Mouse (Mus musculus): Measurements from ENCODE around the gene Pkn1. TPM values are rescaled to one million over a fixed set of nuclear protein-coding genes. Genes with fewer than 3 reads are reported as not detected.

Gene Pkn1
- total RNA-seq, 2 experiments from 2014 or later = 60.9 to 65.6 TPM

- no peak overlapping the region for H3K4me3 ChIP-seq
- no peak for TF ChIP-seq CTCF (IDR thresholded peaks at IDR 0.05)
- peak overlapping the region; percentile 76 for H3K27ac ChIP-seq
- intact Hi-C loops (cut with DNase I) = loop anchor here (2.0 kb wide), 1 partner anchor 24 kb away; the partner anchor contains the start of gene Pkn1
- no peak for DNase-seq (ENCODE audit: extremely low spot score in 1 of 2, low spot score in 2 of 2)
These were observed 24.5 kb downstream of the Pkn1 start for GRCm38 (mm10) chr8:83674497-83674896.

GRCm38 (mm10) chr8:83672936-83673335 is 26.0 kb downstream of the Pkn1 start:
- DNase-seq (ENCODE audit: extremely low spot score in 1 of 2, low spot score in 2 of 2) = no peak
- TF ChIP-seq CTCF (IDR thresholded peaks at IDR 0.05) = no peak
- Histone ChIP-seq H3K4me3 (no peak overlapping the region), H3K27ac (no peak overlapping the region; the same call in 1 of the 2 replicates)
- intact Hi-C loops (cut with DNase I) = no loop called here

- DNase-seq (ENCODE audit: extremely low spot score in 1 of 2, low spot score in 2 of 2) = no peak
- Histone ChIP-seq H3K27ac (no peak overlapping the region), H3K4me3 (no peak overlapping the region)
- intact Hi-C loops (cut with DNase I) = no loop called here
- TF ChIP-seq CTCF (IDR thresholded peaks at IDR 0.05) = no peak
These were observed 30.0 kb downstream of the Pkn1 start for GRCm38 (mm10) chr8:83669013-83669412.

GRCm38 (mm10) chr8:83668010-83668916 is 30.7 kb downstream of the Pkn1 start:
- Histone ChIP-seq H3K4me3 (peak overlapping the region; percentile 24; the same call in 1 of the 2 replicates), H3K27ac (no peak overlapping the region)
- peak; percentile 62 to 65 for DNase-seq (ENCODE audit: extremely low spot score in 1 of 2, low spot score in 2 of 2)
- TF ChIP-seq CTCF (IDR thresholded peaks at IDR 0.05) = peak; percentile 75
- intact Hi-C loops (cut with DNase I) = no loop called here

GRCm38 (mm10) chr8:83667526-83667925 is 31.5 kb downstream of the Pkn1 start:
- DNase-seq (ENCODE audit: extremely low spot score in 1 of 2, low spot score in 2 of 2) = no peak
- intact Hi-C loops (cut with DNase I) = no loop called here
- no peak overlapping the region for H3K4me3 ChIP-seq
- H3K27ac ChIP-seq = no peak overlapping the region
- TF ChIP-seq CTCF (IDR thresholded peaks at IDR 0.05) = no peak

GRCm38 (mm10) chr8:83666866-83667234 is 32.1 kb downstream of the Pkn1 start:
- H3K27ac ChIP-seq = peak overlapping the region; percentile 64
- no peak for TF ChIP-seq CTCF (IDR thresholded peaks at IDR 0.05)

GRCm38 (mm10) chr8:83665969-83666865 is 32.8 kb downstream of the Pkn1 start, which contains the start of gene Ptger1:
TSS of gene Ptger1 (plus strand) at chr8:83666678.
- Histone ChIP-seq H3K4me3 (no peak within 1 kb of the TSS), H3K27ac (peak within 1 kb of the TSS; percentile 64)
- TF ChIP-seq CTCF (IDR thresholded peaks at IDR 0.05) = no peak; the same call in 1 of the 2 replicates
- no peak for DNase-seq (ENCODE audit: extremely low spot score in 1 of 2, low spot score in 2 of 2)
- intact Hi-C loops (cut with DNase I) = no loop called here

More at GRCm38 (mm10) chr8:83666866-83667234, 32.1 kb downstream of the Pkn1 start:
- no peak for DNase-seq (ENCODE audit: extremely low spot score in 1 of 2, low spot score in 2 of 2)
- intact Hi-C loops (cut with DNase I) = no loop called here
- H3K4me3 ChIP-seq = no peak overlapping the region

GRCm38 (mm10) chr8:83664931-83665625 is 33.9 kb downstream of the Pkn1 start:
- intact Hi-C loops (cut with DNase I) = loop anchor here (5.0 kb wide), 1 partner anchor 57 kb away; no protein-coding TSS in a partner anchor

GRCm38 (mm10) chr8:83664096-83664495 is 34.9 kb downstream of the Pkn1 start:
- intact Hi-C loops (cut with DNase I) = loop anchor here (5.0 kb wide), 1 partner anchor 58 kb away; no protein-coding TSS in a partner anchor
- Histone ChIP-seq H3K27ac (no peak overlapping the region), H3K4me3 (no peak overlapping the region)
- TF ChIP-seq CTCF (IDR thresholded peaks at IDR 0.05) = no peak
- no peak for DNase-seq (ENCODE audit: extremely low spot score in 1 of 2, low spot score in 2 of 2)

More at GRCm38 (mm10) chr8:83664931-83665625, 33.9 kb downstream of the Pkn1 start:
- no peak overlapping the region for H3K27ac ChIP-seq
- TF ChIP-seq CTCF (IDR thresholded peaks at IDR 0.05) = no peak
- no peak for DNase-seq (ENCODE audit: extremely low spot score in 1 of 2, low spot score in 2 of 2)
- no peak overlapping the region for H3K4me3 ChIP-seq

GRCm38 (mm10) chr8:83662421-83662826 is 36.6 kb downstream of the Pkn1 start:
- Histone ChIP-seq H3K27ac (peak overlapping the region; percentile 78), H3K4me3 (no peak overlapping the region)
- peak; percentile 84 to 88 for DNase-seq (ENCODE audit: extremely low spot score in 1 of 2, low spot score in 2 of 2)
- peak; percentile 100 for TF ChIP-seq CTCF (IDR thresholded peaks at IDR 0.05)
- intact Hi-C loops (cut with DNase I) = loop anchor here (2.0 to 5.0 kb wide), 3 partner anchors 36 to 232 kb away; partner anchors contain the start of gene Pkn1
